ENCODE assay signal across 9 mouse cellular contexts in the genomic region with DNA sequence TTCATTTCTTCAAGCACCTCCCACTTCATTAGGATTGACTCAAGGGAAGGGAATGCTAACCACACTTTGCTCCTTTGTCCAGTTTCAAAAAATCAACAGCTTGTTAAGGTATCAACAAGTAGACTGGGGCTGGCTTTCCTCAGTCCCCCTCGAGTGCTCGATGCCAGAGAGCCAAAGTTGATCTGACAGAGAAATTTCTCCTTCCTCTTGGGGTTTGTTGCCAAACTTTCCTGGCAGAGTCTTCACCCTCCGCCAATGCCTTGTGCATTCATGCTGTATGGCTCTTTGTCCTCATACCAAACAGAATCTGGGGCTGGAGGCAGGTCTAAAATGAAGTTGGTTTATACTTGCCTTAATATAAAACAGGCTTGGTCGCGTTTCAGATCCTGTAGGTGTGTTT.
A peak's percentile ranks its signal among the peaks of the same experiment; 100 is the strongest.
DNase-seq lines count a peak whose midpoint lies in the region; ATAC-seq lines count a peak whose summit lies in the region.
"Had no signal": no experiment of that assay in that cellular context is flagged by ENCODE, and none has a peak within 500 bp of the region (broad histone marks: within the 10 kb centered on the region; RNA-seq: fewer than 3 reads in every experiment).

No protein-coding gene starts in this region.

- 51% methylated on average over 5 of the region's 5 CpGs for WGBS in hindbrain, embryonic 15.5 days
- 67% methylated on average over 5 of the region's 5 CpGs for WGBS in hindbrain, embryonic 13.5 days

- no peak for ATAC-seq in hindbrain, embryonic 15.5 days (ENCODE audit: low FRiP score, low read depth)
- ATAC-seq in hindbrain, embryonic 13.5 days (ENCODE audit: low FRiP score): no peak
- ATAC-seq in erythroblast, adult 5-6 weeks (replicated peaks; ENCODE audit: low FRiP score, poor library complexity, severe bottlenecking): no peak

- peak; percentile 8 to 20 for DNase-seq in right cerebral cortex, adult 2 months (ENCODE audit: low spot score in 2 of 2)
- no peak for DNase-seq in right cerebral cortex, postnatal 4 days
- peak; percentile 78 for DNase-seq in fibroblast of lung, adult 2 months (ENCODE audit: low read depth)
- peak; percentile 9 for DNase-seq in telencephalon, adult 2 months (ENCODE audit: low read depth, low spot score)
- DNase-seq: cerebellum, adult 2 months; right cerebral cortex, postnatal 14 days had no signal

- H3K27me3 ChIP-seq in hindbrain, embryonic 15.5 days: no peaks in the 10 kb centered on the region
- H3K27me3 ChIP-seq in hindbrain, embryonic 13.5 days: peaks cover 4% of the 10 kb centered on the region; the same call in 1 of the 2 replicates

- H3K4me3 ChIP-seq in hindbrain, embryonic 15.5 days: no peak overlapping the region
- H3K4me3 ChIP-seq in hindbrain, embryonic 13.5 days: no peak overlapping the region

- peak overlapping the region; percentile 6; the same call in 1 of the 2 replicates for H3K27ac ChIP-seq in hindbrain, embryonic 15.5 days (replicated peaks)
- no peak overlapping the region for H3K27ac ChIP-seq in hindbrain, embryonic 13.5 days

- no peak overlapping the region for H3K4me2 ChIP-seq in hindbrain, embryonic 15.5 days
- H3K4me2 ChIP-seq in hindbrain, embryonic 13.5 days: no peak overlapping the region

- no peaks in the 10 kb centered on the region for H3K36me3 ChIP-seq in hindbrain, embryonic 15.5 days
- H3K36me3 ChIP-seq in hindbrain, embryonic 13.5 days: no peaks in the 10 kb centered on the region

- no peak overlapping the region for H3K9ac ChIP-seq in hindbrain, embryonic 15.5 days
- no peak overlapping the region for H3K9ac ChIP-seq in hindbrain, embryonic 13.5 days

- 0 out of 2 replicates have a peak, but pooled peaks cover 11% of the 10 kb centered on the region for H3K4me1 ChIP-seq in hindbrain, embryonic 15.5 days (replicated peaks)
- peaks cover 14% of the 10 kb centered on the region for H3K4me1 ChIP-seq in hindbrain, embryonic 13.5 days (replicated peaks)

- H3K9me3 ChIP-seq in hindbrain, embryonic 15.5 days: no peaks in the 10 kb centered on the region
- no peaks in the 10 kb centered on the region for H3K9me3 ChIP-seq in hindbrain, embryonic 13.5 days
